ENCODE assay signal across 8 mouse cellular contexts in genomic region chr13:23622175-23622671, GRCm38 (mm10). TPM values are rescaled to one million over a fixed set of nuclear protein-coding genes. Genes with fewer than 3 reads are reported as not detected.
A peak's percentile ranks its signal among the peaks of the same experiment; 100 is the strongest.
DNase-seq lines count a peak whose midpoint lies in the region; ATAC-seq and TF ChIP-seq lines count a peak whose summit lies in the region.
"Not testable (repeated sequence)": the region's sequence is repeated elsewhere in the genome, so short reads cannot be mapped to it uniquely, and the experiment has no call there.

Gene Hist1h1e, minus strand, starts transcription at chr13:23622558.

- H3K4me1 ChIP-seq in heart, embryonic 11.5 days (ENCODE audit: control insufficient read depth, insufficient read depth, low read length); kidney, embryonic 16.5 days (ENCODE audit: insufficient read depth, low read length); liver, adult 2 months (ENCODE audit: control insufficient read depth, insufficient read depth, low read length): not testable (repeated sequence)

- H3K36me3 ChIP-seq in heart, embryonic 11.5 days (ENCODE audit: control insufficient read depth, insufficient read depth, low read length); kidney, embryonic 16.5 days (ENCODE audit: insufficient read depth, low read length); liver, adult 2 months (ENCODE audit: control insufficient read depth, insufficient read depth, low read length); myocyte (ENCODE audit: control insufficient read depth, insufficient read depth); splenic B cell, adult 2 months (ENCODE audit: control insufficient read depth, insufficient read depth, low read length, poor library complexity, severe bottlenecking): not testable (repeated sequence)

- DNase-seq in A20 (ENCODE audit: low read depth, low spot score), result peak; percentile 95
- peak; percentile 96 for DNase-seq in brain, adult 2 months (ENCODE audit: low read depth, low spot score)
- DNase-seq in liver, adult 2 months (ENCODE audit: extremely low read depth, low read depth, low spot score), result peak; percentile 77
- DNase-seq in splenic B cell, adult 2 months (ENCODE audit: low read depth, low spot score), result peak; percentile 94

- peak within 1 kb of the TSS; percentile 98 for H3K4me2 ChIP-seq in heart, embryonic 11.5 days
- H3K4me2 ChIP-seq in kidney, embryonic 16.5 days (replicated peaks; ENCODE audit: low read depth, low read length), result peak within 1 kb of the TSS; percentile 70
- H3K4me2 ChIP-seq in myocyte (ENCODE audit: low read depth), result peak within 1 kb of the TSS; percentile 93

- peak; percentile 65 for ATAC-seq in erythroblast, adult 5-6 weeks (replicated peaks; ENCODE audit: low FRiP score, poor library complexity, severe bottlenecking)
- peak; percentile 91 for ATAC-seq in heart, embryonic 11.5 days (replicated peaks; ENCODE audit: insufficient number of reproducible peaks, low FRiP score, low TSS enrichment)
- peak; percentile 92 for ATAC-seq in kidney, embryonic 16.5 days (ENCODE audit: low FRiP score, low TSS enrichment)

- not testable (repeated sequence) for H3K79me2 ChIP-seq in liver, adult 2 months (ENCODE audit: control insufficient read depth, insufficient read depth, low read length); myocyte (ENCODE audit: control insufficient read depth, insufficient read depth)

- TF ChIP-seq POLR2A in liver, adult 2 months (IDR thresholded peaks at IDR 0.05; ENCODE audit: extremely low read depth, insufficient read depth, low read length), result peak; percentile 97
- peak; percentile 89 for TF ChIP-seq POLR2A in myocyte (IDR thresholded peaks at IDR 0.05; ENCODE audit: insufficient read length, low read depth)

- TF ChIP-seq CTCF in liver, adult 2 months (IDR thresholded peaks at IDR 0.05; ENCODE audit: low read depth, low read length), result not testable (repeated sequence)

- H3K27me3 ChIP-seq in heart, embryonic 11.5 days (ENCODE audit: control insufficient read depth, insufficient read depth, low read length); kidney, embryonic 16.5 days (ENCODE audit: insufficient read depth, low read length); liver, adult 2 months (ENCODE audit: control insufficient read depth, insufficient read depth, low read length); myocyte (ENCODE audit: control insufficient read depth, insufficient read depth, insufficient read length); splenic B cell, adult 2 months (ENCODE audit: control insufficient read depth, insufficient read depth, low read length, poor library complexity, severe bottlenecking): not testable (repeated sequence)

- peak within 1 kb of the TSS; percentile 96 for H3K27ac ChIP-seq in heart, embryonic 11.5 days (ENCODE audit: low read depth, low read length)
- H3K27ac ChIP-seq in kidney, embryonic 16.5 days (ENCODE audit: low read length), result peak within 1 kb of the TSS; percentile 97
- peak within 1 kb of the TSS; percentile 81 for H3K27ac ChIP-seq in liver, adult 2 months (replicated peaks; ENCODE audit: insufficient read depth, low read depth, low read length)

- H3K4me3 ChIP-seq in heart, embryonic 11.5 days (ENCODE audit: low read depth, low read length), result peak within 1 kb of the TSS; percentile 76
- H3K4me3 ChIP-seq in kidney, embryonic 16.5 days (ENCODE audit: low read length), result peak within 1 kb of the TSS; percentile 62
- peak within 1 kb of the TSS; percentile 84 for H3K4me3 ChIP-seq in liver, adult 2 months (ENCODE audit: insufficient read depth, low read depth, low read length)
- H3K4me3 ChIP-seq in myocyte, result peak within 1 kb of the TSS; percentile 87

- not testable (repeated sequence) for H3K9me3 ChIP-seq in heart, embryonic 11.5 days (replicated peaks; ENCODE audit: control insufficient read depth, low read length); kidney, embryonic 16.5 days (ENCODE audit: low read length)

- not testable (repeated sequence) for H3ac ChIP-seq in myocyte (ENCODE audit: control insufficient read depth, insufficient read length)

- peak within 1 kb of the TSS; percentile 96 for H3K9ac ChIP-seq in heart, embryonic 11.5 days (ENCODE audit: low read depth, low read length)
- peak within 1 kb of the TSS; percentile 86 for H3K9ac ChIP-seq in kidney, embryonic 16.5 days (replicated peaks; ENCODE audit: low read length)
- peak within 1 kb of the TSS; percentile 80 for H3K9ac ChIP-seq in liver, adult 2 months (ENCODE audit: low read depth, low read length)

- WGBS in heart, embryonic 11.5 days (ENCODE audit: insufficient replicate concordance), result under 1% methylated on average over 51 of the region's 53 CpGs
- WGBS in kidney, embryonic 16.5 days, result under 1% methylated on average over 52 of the region's 53 CpGs
- WGBS in liver, adult 2 months, result under 1% methylated on average over 53 of the region's 53 CpGs

TF ChIP-seq in myocyte, 11 proteins besides CTCF, POLR2A, EP300 and RAD21:
- TF ChIP-seq E2F4 (IDR thresholded peaks at IDR 0.05; ENCODE audit: insufficient read depth) (peak; percentile 16), MYOG (IDR thresholded peaks at IDR 0.05; ENCODE audit: control insufficient read depth in 1 of 3, insufficient read depth in 1 of 3, insufficient read length in 2 of 3, low read depth in 2 of 3) (peak in 1 of 3 experiments; percentile 19), POLR2AphosphoS2 (IDR thresholded peaks at IDR 0.05; ENCODE audit: insufficient read length, low read depth) (peak; percentile 96), REST (IDR thresholded peaks at IDR 0.05; ENCODE audit: insufficient read depth, insufficient read length) (peak; percentile 40)

RNA-seq across cellular contexts. Expression of gene Hist1h1e, which starts in this region (rescaled TPM):
- total RNA-seq in erythroblast, adult 5-6 weeks (2015; ENCODE audit: low replicate concordance), result 468 and 530 TPM in 2 replicates
- 717 and 954 TPM in 2 replicates for total RNA-seq in erythroblast, adult 5-6 weeks (2017; ENCODE audit: low replicate concordance)
- polyA plus RNA-seq in heart, embryonic 11.5 days (2014; fragmentation: Nextera tagmentation; extraction: Ambion mirVana), result 8.4 and 11.1 TPM in 2 replicates
- polyA plus RNA-seq in kidney, embryonic 16.5 days (2015; fragmentation: Nextera tagmentation; extraction: Ambion mirVana), result 14.7 and 15.9 TPM in 2 replicates
- 22.0 and 27.0 TPM in 2 replicates for total RNA-seq in liver, adult 2 months (2014; rRNA removed)
- polyA plus RNA-seq in liver, adult 2 months (2012; rRNA removed), result 0.73 and 0.77 TPM in 2 replicates
- 4.7 TPM for polyA plus RNA-seq in myocyte (2012; fragmentation: generic; extraction: Trizol)

Comparison
In these comparisons a context has a peak if more than half of its experiments do, and no peak if none do; other contexts are left out.
1. Peak in every context shown above with its lines: DNase-seq, ATAC-seq, H3K4me3 ChIP-seq and H3K27ac ChIP-seq.
2. RNA of gene Hist1h1e (total RNA-seq): 468 to 954 TPM in erythroblast, adult 5-6 weeks; 22.0 to 27.0 TPM in liver, adult 2 months; every median in the first group is over 10 times any median in the second.